Mouse (Mus musculus) forelimb bud, embryonic 11.5 days (tissue): ENCODE measurements around the gene 2010300C02Rik.

Experiments
- DNase-seq: peaks from one replicate; pipeline ENCODE4 v3.0.0-alpha.2; 2012; ENCODE audit warnings: low read depth, low spot score

The 2010300C02Rik gene

DNA sequence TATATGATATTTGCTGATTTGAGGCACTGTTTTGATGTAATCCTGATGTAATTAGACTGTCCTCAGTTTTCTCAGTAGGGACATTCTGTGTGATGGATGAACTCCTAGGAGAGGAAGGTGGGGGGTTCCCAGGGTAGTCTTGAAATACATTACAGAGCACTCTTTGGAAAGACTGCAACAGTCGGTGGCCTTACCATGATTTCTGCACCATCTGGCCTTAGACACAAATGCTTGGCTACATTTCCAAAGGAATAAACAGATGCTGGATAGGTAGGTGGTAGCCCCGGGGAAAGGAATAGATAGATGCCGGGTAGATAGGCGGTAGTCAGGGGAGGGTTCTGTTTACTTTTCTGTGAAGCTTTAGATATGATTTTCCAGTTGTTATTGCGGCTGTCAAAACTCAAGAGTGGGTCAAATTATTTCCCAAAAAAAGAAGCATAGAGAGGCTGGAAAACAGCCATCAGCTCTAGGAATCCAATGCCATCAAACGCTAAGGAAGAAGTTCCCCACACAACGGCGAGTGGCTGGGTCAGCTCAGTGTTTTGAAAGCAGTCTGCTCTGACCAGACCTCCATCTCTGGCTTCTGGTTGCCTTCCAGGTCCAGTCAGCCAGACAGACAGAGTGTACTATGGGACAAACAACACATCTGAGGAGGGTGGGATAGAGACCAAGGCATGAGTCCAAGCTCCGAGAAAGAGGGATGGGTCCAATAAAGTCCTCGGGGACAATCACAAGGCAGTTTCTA lies 147.2 kb downstream of the 2010300C02Rik start:
- no peak for DNase-seq

DNA sequence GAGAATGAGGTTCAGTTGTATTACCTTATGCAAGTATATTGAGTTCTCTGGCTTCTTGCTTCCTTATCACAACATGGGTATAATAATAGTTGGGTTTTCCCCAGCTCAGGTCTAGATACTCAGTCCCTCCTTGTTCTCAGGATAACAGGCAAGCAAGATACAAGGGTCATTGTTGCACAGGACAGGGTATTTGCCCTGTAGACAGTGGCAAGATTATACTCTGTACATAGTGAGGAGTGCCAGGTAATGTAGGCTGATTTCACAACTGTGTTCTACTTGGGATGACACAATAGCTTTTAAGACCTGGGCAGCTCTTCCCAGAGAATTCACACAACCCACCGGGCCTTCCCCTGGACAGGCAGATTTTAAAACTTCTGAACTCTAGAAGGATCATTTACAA lies 151.5 kb downstream of the 2010300C02Rik start:
- no peak for DNase-seq

DNA sequence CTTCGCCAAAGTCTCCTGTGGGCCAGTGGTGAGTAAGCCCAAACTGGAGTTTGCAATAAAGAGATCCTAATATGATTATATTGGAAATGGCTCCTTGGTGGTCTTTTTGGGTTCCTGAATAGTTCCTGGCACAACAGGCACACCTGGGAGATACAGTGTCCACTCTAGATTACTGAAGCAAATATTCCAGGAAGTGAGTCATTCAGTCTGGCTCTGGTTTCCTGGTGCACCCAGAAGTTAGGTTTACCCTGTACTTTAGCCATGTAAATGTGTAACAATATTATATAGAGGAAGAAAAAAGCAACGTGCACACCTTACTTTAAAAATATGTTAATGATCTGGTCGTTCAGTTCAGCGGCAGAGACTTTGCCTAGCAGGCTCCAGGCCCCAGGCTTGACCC lies 153.1 kb downstream of the 2010300C02Rik start:
- no peak for DNase-seq

DNA sequence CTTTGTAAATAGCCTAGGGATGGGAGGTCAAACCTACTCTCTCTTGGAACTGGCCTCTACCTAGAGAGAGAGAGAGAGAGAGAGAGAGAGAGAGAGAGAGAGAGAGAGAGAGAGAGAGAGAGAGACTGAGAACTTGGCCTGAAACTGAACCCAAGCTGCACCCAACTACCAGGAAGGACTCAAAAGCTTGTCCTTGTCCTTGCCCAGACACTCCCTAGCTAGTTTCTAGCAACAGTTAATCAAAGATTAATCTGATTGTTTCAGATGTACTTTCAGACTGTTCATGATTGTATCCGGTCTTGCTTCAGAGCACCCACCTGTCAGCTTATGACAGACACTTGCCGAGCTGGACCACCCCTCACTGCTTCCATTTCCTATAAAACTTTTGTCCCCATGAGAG lies 153.5 kb downstream of the 2010300C02Rik start:
- no peak for DNase-seq

DNA sequence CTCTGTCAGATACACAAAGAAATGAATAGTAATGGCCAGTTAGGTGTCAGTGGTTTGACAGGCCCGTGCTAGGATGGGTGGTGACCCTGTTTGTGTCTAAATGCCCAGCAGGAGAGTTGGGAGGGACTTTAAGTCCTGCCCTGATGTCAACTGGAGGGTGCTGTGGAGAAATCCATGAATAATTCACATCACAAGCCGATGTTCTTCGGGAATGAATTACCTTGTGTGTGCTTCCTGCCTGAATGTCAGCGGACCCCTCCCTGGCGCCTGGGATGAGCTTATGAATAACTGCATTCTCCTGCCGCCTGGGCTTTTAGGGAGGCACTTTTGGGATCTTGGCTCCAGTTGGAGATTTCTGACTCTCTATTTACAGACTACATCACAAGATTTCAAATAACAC lies 154.5 kb downstream of the 2010300C02Rik start:
- DNase-seq = no peak

DNA sequence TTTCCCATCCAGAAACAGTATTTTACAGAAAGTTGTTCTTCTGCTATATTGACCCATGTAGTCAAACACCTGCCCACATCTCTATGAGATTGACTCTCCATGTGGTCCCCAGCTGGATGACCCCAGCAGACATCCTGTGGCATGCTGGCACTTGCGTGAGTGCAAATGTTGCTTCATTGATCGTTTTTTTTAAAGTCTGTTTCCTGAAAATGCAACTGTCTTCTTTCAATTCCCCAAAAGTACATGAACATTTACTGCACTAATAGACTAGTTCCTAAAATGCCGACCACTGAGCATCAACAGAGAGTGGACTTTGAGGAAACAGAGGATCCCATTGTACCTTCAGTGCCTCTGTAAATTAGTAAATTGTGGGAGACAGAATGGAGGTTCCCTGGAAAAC lies 157.9 kb downstream of the 2010300C02Rik start:
- no peak for DNase-seq
